Mouse (Mus musculus) midbrain, embryonic 16.5 days (tissue): Measurements from ENCODE around the gene Slc12a1. TPM values are rescaled to one million over a fixed set of nuclear protein-coding genes. Genes with fewer than 3 reads are reported as not detected.

Experiments
- polyA plus RNA-seq: library from polyadenylated mRNA; unstranded; fragments of >200 nt; fragmentation: Nextera tagmentation; extraction: Ambion mirVana; gene quantifications from 2 replicates; pipeline ENCODE4 v1.2.1, GENCODE M21; 2015

The Slc12a1 gene
- polyA plus RNA-seq, 1 experiment from 2014 or later: 0.04 TPM

Other genes starting within 250 kb of the Slc12a1 start
- 4.2 and 4.5 TPM in 2 replicates for gene Slc24a5, start 84.4 kb upstream of the Slc12a1 start, polyA plus RNA-seq
- 201 and 221 TPM in 2 replicates for gene Myef2, start 28.8 kb upstream of the Slc12a1 start, polyA plus RNA-seq
- gene Ctxn2, start 15.8 kb upstream of the Slc12a1 start, polyA plus RNA-seq: 21.1 and 28.8 TPM in 2 replicates
- 73.7 and 75.5 TPM in 2 replicates for gene Dut, start 94.7 kb downstream of the Slc12a1 start, polyA plus RNA-seq